In the genomic region with DNA sequence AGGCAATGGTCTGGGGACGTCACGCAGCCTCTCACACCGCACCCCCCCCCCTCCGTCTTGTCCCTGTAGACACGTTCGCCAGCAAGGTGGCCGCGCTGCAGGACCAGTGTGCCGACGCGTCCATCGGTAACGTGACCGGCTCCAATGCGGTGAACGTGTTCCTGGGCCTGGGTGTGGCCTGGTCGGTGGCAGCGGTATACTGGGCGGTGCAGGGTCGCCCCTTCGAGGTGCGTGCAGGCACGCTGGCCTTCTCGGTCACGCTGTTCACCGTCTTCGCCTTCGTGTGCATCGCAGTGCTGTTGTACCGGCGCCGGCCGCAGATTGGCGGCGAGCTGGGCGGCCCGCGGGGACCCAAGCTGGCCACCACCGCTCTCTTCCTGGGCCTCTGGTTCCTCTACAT, we compare ENCODE assay signal across 11 mouse cellular contexts. TPM values are rescaled to one million over a fixed set of nuclear protein-coding genes. Genes with fewer than 3 reads are reported as not detected.
DNase-seq lines count a peak whose midpoint lies in the region; ATAC-seq and TF ChIP-seq lines count a peak whose summit lies in the region.
"Had no signal": no experiment of that assay in that cellular context is flagged by ENCODE, and none has a peak within 500 bp of the region (broad histone marks: within the 10 kb centered on the region; RNA-seq: fewer than 3 reads in every experiment).

No protein-coding gene starts in this region.

- no peak for TF ChIP-seq CTCF in gastrocnemius, adult 2 months (IDR thresholded peaks at IDR 0.05)

- H3K36me3 ChIP-seq in neural tube, embryonic 11.5 days (ENCODE audit: control insufficient read depth, insufficient read depth, low read length), result peaks cover 4% of the 10 kb centered on the region; the same call in 1 of the 2 replicates
- no peaks in the 10 kb centered on the region for H3K36me3 ChIP-seq in limb, embryonic 10.5 days
- H3K36me3 ChIP-seq: liver, embryonic 13.5 days had no signal

- intact Hi-C loops in gastrocnemius, adult 2 months (cut with DNase I), result loop anchor here (5.0 kb wide), 1 partner anchor 81 kb away; no protein-coding TSS in a partner anchor

- H3K27me3 ChIP-seq in neural tube, embryonic 11.5 days (ENCODE audit: control insufficient read depth, insufficient read depth, low read length), result peaks cover 6% of the 10 kb centered on the region
- H3K27me3 ChIP-seq in limb, embryonic 10.5 days (ENCODE audit: low read depth, poor library complexity, severe bottlenecking), result peaks cover 41% of the 10 kb centered on the region

- H3K4me2 ChIP-seq in neural tube, embryonic 11.5 days (ENCODE audit: low read depth), result peak overlapping the region; percentile 21; the same call in 1 of the 2 replicates
- H3K4me2 ChIP-seq: liver, embryonic 13.5 days had no signal

- H3K9me3 ChIP-seq in neural tube, embryonic 11.5 days (ENCODE audit: control insufficient read depth, low read length), result no peaks in the 10 kb centered on the region
- H3K9me3 ChIP-seq in limb, embryonic 10.5 days (replicated peaks), result no peaks in the 10 kb centered on the region
- H3K9me3 ChIP-seq: liver, embryonic 13.5 days had no signal

- no peak overlapping the region for H3K9ac ChIP-seq in neural tube, embryonic 11.5 days (ENCODE audit: low read length)
- H3K9ac ChIP-seq: liver, embryonic 13.5 days had no signal

- WGBS in neural tube, embryonic 11.5 days, result 5% methylated on average over 39 of the region's 39 CpGs
- WGBS in limb, embryonic 10.5 days, result 13% methylated on average over 39 of the region's 39 CpGs

- H3K27ac ChIP-seq in gastrocnemius, adult 2 months, result no peak overlapping the region
- H3K27ac ChIP-seq in neural tube, embryonic 11.5 days (ENCODE audit: low read depth, low read length), result no peak overlapping the region
- H3K27ac ChIP-seq in limb, embryonic 10.5 days, result no peak overlapping the region
- H3K27ac ChIP-seq: liver, embryonic 13.5 days had no signal

- H3K4me1 ChIP-seq in neural tube, embryonic 11.5 days (ENCODE audit: control insufficient read depth, insufficient read depth, low read length), result no peaks in the 10 kb centered on the region
- peaks cover 6% of the 10 kb centered on the region; the same call in 1 of the 2 replicates for H3K4me1 ChIP-seq in limb, embryonic 10.5 days
- H3K4me1 ChIP-seq: liver, embryonic 13.5 days had no signal

- H3K4me3 ChIP-seq in gastrocnemius, adult 2 months, result 0 out of 2 replicates have a peak overlapping the region, but pooled peaks have one; percentile 17
- no peak overlapping the region for H3K4me3 ChIP-seq in neural tube, embryonic 11.5 days (ENCODE audit: low read depth, low read length)
- H3K4me3 ChIP-seq in limb, embryonic 10.5 days, result peak overlapping the region; percentile 25; the same call in 1 of the 2 replicates
- H3K4me3 ChIP-seq: liver, embryonic 13.5 days had no signal

- no peak for DNase-seq in gastrocnemius, adult 2 months
- DNase-seq in gastrocnemius, adult 18-20 months (ENCODE audit: low spot score), result no peak
- DNase-seq in neural tube, embryonic 11.5 days (ENCODE audit: low spot score), result peak; percentile 30
- no peak for DNase-seq in neural tube, embryonic 10.5 days (ENCODE audit: extremely low spot score, low spot score)
- peak; percentile 34 for DNase-seq in limb, embryonic 10.5 days (ENCODE audit: low spot score)
- DNase-seq in ovary, postnatal 10 days (ENCODE audit: low spot score), result no peak
- DNase-seq in thymus, adult 18-20 months, result no peak
- DNase-seq in MN1 (ENCODE audit: low spot score), result no peak
- DNase-seq: gastrocnemius, postnatal 10 days; liver, embryonic 13.5 days; right cerebral cortex, postnatal 25 days had no signal

- no peak for ATAC-seq in neural tube, embryonic 11.5 days (ENCODE audit: insufficient read depth, low FRiP score, low TSS enrichment)

RNA-seq across cellular contexts. Expression of gene Meis3, which starts 16.2 kb away (rescaled TPM):
- total RNA-seq in gastrocnemius, adult 2 months (2021), result 1 to 10 TPM; 1.5 to 2.0 TPM
- 1 to 10 TPM in 1 of 2 experiments, under 1 TPM in 1; 0.62 to 1.4 TPM for total RNA-seq in gastrocnemius, adult 18-20 months (2021)
- 171 and 196 TPM in 2 replicates for polyA plus RNA-seq in neural tube, embryonic 11.5 days (2014; fragmentation: Nextera tagmentation; extraction: Ambion mirVana)
- 17.8 and 20.9 TPM in 2 replicates for polyA plus RNA-seq in limb, embryonic 10.5 days (2016; fragmentation: Nextera tagmentation; extraction: Ambion mirVana)

RNA-seq across cellular contexts. Expression of gene Slc8a2, which starts 29.1 kb away (rescaled TPM):
- total RNA-seq in gastrocnemius, adult 2 months (2021), result under 1 TPM; 0.08 to 0.28 TPM
- total RNA-seq in gastrocnemius, adult 18-20 months (2021), result under 1 TPM; 0.11 to 0.21 TPM
- polyA plus RNA-seq in neural tube, embryonic 11.5 days (2014; fragmentation: Nextera tagmentation; extraction: Ambion mirVana), result 0.95 and 1.0 TPM in 2 replicates
- 0.05 and 0.09 TPM in 2 replicates for polyA plus RNA-seq in limb, embryonic 10.5 days (2016; fragmentation: Nextera tagmentation; extraction: Ambion mirVana)
- polyA plus RNA-seq: liver, embryonic 13.5 days had no signal

RNA-seq across cellular contexts. Expression of gene Kptn, which starts 39.0 kb away (rescaled TPM):
- total RNA-seq in gastrocnemius, adult 2 months (2021), result 10 to 100 TPM; 10.3 to 16.0 TPM
- 10 to 100 TPM; 10.2 to 12.6 TPM for total RNA-seq in gastrocnemius, adult 18-20 months (2021)
- 21.1 and 22.8 TPM in 2 replicates for polyA plus RNA-seq in neural tube, embryonic 11.5 days (2014; fragmentation: Nextera tagmentation; extraction: Ambion mirVana)
- 26.9 and 27.0 TPM in 2 replicates for polyA plus RNA-seq in limb, embryonic 10.5 days (2016; fragmentation: Nextera tagmentation; extraction: Ambion mirVana)

Comparison
In these comparisons a context has a peak if more than half of its experiments do, and no peak if none do; other contexts are left out.
1. DNase-seq: peak in neural tube, embryonic 11.5 days (single experiment) and limb, embryonic 10.5 days (single experiment); none in gastrocnemius, adult 2 months (single experiment), gastrocnemius, adult 18-20 months (single experiment), neural tube, embryonic 10.5 days (single experiment), ovary, postnatal 10 days (single experiment), thymus, adult 18-20 months (0 of 2) and MN1 (single experiment).